Mouse (Mus musculus) small intestine, adult 2 months (tissue): ENCODE results near the gene Msi2.

Experiments
- CTCF ChIP-seq: fragments of 200-500 bp; IDR thresholded peaks from 2 replicates; pipeline ENCODE4 v1.5.1; 2012; ENCODE audit warnings: low read depth, mild to moderate bottlenecking, control low read depth, inconsistent platforms, low read length, moderate library complexity, mixed read lengths; ENCODE audit not compliant: insufficient replicate concordance, insufficient read length; ENCODE audit errors: extremely low read depth
- POLR2A ChIP-seq: fragments of 200-500 bp; IDR thresholded peaks from 2 replicates; pipeline ENCODE4 v1.6.1; 2012; ENCODE audit warnings: low read depth, mild to moderate bottlenecking, control low read depth, inconsistent platforms, low read length, moderate library complexity

GRCm38 (mm10) chr11:88461601-88462000 lies 256.7 kb downstream of the Msi2 start:
- TF ChIP-seq CTCF (no peak), POLR2A (no peak)
